Mouse (Mus musculus): Measurements from ENCODE around the gene Phlpp1.

The Phlpp1 gene

DNA sequence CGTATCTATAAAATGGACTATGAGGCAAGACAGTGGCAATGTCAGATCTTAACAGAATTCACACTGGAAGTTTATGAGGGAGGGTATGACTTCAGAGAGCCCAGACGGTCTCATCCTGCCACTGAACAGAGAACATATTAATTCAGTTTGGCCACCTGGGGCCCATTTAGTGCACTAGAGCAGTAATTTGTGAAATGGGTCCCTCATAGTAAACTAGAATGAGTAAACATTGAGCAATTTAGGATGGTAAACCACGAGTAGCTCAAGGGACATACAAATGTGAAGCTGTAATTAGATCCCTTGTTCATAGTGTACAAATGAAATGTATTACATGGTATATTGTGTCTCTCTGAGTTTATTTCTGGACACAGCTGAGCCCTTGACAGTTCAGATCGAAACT is 3.6 kb upstream of the Phlpp1 start:
- no peak for DNase-seq

DNA sequence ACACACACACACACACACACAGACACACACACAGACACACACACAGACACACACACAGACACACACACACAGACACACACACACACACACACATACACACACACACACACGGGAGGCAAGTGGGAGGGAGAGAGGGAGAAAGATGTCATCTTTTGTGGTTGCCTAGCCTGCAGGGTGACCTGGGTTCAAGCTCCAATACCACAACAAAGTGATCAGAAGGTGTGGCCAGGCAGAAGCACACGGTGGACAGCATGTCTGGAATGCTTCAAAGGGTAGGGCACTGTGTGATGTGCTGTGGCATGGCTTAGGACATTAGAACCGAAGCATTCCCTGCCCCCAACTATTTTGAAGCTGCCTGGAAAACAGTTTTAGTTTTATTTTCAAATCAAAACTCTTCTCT is 2.8 kb upstream of the Phlpp1 start:
- no peak for DNase-seq

DNA sequence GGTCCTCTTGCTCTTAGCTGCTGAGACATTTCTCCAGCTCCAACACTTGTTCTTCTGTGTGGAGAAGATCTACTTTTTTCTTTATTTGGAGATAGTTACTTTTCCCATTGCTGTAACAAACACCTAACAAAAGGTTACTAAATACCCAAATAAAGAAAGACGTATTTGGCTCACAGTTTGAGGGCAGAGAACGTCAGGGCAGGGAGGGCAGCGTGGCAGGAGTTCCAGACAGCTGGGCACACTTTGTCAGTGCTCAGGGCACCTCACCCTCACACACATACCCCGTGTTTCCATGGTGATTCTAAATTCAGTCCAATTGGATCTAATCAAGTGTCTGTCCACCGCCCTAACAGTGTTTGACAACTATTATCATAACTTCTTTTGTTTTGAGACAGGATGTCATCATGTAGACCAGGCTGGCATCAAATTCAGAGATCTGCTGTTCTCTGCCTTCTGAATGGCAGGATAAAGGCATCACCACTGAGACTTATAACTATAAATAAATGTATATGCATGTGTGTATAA is 1.7 kb upstream of the Phlpp1 start:
- DNase-seq, result no peak

DNA sequence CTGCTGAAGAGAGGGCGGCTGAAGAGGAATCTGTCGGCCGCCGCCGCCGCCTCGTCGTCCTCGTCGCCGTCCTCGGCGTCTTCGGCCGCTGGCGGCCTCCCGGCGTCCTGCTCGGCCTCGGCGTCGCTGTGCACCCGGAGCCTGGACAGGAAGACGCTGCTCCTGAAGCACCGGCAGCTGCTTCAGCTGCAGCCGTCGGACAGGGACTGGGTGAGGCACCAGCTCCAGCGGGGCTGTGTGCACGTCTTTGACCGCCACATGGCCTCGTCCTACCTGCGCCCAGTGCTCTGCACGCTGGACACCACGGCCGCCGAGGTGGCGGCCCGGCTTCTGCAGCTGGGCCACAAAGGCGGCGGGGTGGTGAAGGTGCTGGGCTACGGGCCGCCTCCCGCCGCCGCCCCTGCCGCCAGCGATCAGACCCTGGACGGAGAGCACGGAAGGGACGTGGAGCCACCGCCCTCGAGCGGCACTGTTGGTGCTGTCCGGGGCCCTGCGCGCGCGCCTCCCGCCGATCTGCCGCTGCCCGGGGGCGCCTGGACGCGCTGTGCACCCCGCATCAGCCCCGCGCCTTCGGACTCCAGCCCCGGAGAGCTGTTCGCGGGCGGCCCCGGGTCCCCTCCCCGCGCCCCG is 864 bp downstream of the Phlpp1 start:
- peak; percentile 67 to 71 for DNase-seq

DNA sequence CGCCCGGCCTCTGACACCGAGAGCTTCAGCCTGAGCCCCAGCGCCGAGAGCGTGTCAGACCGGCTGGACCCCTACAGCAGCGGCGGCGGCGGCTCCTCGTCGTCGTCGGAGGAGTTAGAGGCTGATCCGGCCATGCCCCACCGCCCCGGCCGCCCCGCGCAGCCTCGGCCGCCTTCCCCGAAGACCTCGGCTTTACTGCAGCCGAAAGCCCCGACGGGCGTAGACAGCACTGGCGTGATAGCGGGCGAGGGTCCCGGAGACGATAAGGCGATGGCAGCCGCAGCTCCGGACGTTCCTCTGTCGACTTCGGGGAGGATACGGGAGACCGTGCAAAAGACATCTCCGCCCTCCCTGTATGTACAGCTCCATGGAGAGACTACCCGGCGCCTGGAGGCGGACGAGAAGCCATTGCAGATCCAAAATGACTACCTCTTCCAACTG is 1.4 kb downstream of the Phlpp1 start:
- peak; percentile 59 to 70 for DNase-seq

DNA sequence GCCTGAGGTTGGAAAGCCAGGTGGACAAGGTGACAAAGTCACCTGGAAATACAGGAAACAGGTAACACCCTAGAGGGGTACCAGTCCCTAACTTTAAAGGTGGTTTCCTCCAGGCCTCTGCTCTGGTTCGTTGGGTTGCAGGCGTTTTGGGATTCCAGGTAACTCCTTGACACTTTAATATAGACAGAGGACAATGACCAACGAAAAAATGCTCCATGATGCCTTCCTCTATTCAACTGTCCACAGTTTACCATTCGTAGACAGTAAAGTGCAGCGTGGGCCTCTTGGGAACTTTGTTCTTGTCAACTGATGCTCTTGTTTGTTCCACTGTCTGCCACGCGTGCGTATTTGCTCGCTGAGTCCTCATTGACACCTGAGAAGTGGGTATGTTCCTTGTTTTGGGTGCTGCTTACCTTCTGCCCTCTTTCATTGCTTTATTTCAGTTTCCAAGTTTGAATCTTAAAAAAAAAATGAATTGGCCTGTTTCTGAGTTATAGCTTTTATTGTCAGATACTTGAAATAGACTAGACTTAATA is 2.1 kb downstream of the Phlpp1 start:
- peak in 1 of 2 experiments; percentile 18 for DNase-seq

DNA sequence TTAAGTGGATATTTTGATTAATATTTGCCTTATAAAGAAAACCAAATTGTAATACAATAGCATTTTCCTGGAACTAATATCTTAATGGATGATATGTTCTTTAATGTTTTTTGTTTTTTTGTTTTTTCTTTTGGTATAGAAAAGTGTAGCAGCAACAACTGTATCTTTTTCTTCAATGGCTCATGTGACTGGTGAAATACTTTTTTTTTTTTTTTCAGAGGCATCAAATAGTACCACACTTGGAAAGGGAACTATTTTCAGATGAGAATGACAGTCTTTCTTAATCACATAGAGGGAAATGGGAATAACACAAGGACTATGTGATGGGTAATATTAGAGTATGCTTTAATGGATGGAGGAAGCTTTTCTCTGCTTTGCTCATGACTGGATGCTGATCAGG is 3.0 kb downstream of the Phlpp1 start:
- no peak for DNase-seq

DNA sequence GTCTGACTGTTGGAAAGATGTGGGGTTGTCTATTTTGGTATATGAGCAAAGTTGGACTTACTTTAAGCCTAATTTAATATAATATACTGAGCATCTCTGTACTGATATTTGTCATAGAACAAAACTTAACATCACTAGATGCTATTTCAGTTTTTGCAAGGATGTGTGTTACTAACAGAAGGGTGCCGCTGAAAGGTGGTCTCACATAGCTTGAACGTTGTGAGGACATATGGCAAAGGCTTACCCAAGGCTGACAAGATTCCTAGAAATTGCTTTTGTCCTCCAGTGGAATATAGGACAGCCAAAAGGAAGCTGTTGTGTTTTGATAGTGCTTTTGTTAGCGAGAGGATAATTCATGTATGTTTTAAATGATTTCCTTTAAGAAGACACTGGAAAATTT is 3.8 kb downstream of the Phlpp1 start:
- DNase-seq, result no peak

DNA sequence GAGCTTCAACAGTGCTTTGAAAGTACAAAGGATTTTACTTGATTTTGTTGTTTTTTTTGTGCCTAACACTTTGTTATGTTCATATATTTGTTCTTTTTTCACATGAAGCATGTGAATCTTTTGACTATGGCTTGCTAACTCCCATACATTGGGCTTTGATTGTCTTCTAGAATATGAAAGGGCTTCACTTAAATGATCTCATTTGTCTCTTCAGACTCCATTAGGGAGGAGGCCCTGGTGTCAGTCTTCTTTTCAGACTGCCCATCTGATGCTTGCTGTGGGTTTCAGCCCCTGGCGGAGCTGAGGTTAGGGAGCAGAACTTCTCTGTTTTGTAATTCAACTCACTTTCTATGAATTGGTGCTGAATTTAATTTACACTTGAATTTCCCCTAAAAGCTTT is 5.2 kb downstream of the Phlpp1 start:
- DNase-seq, result no peak

DNA sequence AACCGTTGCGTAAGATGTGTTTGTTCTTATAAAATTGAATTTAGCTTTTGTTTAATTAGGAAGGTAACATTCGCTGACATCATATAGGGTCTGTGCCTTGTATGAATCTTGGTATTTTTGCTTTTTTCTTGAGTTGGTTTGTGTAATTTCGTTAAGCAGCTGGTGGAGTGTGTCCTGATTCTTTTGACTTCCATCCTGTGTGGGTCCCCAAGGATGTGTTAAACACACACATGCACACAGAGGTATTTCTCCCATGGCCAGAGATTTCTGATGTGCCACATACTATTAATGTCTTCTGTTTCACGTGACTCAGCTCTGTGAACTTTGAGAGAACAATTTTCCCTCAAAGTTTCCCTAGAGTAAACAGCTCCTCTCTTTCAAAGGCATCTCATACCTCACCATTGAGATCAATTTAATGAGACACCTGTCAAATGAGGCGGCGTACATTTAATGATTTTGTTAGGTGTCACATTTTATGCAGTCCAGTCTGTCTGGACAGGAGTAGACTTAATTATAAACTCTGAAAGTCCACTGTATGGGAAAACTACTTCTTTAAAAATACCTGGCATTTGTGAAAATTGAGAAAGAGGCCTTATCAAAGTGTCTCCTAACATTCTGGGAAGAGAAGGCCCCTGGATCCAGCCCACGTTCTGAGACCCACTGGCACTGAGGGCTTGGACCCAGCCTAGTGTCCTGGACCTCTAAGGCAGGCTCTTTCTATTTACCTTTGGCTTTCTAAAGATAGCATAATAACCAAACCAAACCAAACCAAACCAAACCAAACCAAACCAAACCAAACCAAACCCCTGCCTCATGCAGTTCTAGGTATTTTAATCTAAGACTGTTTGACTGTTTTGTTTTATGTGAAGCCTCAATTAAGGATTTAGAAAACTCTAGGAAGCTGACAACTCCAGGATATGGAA is 6.6 kb downstream of the Phlpp1 start:
- DNase-seq, result no peak

DNA sequence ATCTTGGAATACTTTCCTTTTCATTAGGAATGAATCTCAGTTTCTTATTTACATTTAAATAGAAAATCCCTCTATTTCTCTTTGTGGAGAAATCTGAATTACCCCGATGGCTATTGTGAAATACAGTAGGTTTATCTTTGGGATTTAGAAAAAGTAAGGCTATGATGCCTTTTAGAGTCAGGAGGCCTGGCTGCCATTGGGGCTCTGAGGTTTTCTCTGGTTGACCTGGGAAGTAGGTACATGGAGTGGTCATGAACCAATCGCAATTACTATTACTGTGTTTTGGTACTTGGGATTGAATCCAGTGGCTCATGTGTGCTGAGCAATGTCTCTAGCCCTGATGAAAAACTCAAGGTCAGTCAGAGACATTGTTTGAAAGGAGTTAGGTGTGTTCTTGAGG is 12.1 kb downstream of the Phlpp1 start:
- no peak for DNase-seq

DNA sequence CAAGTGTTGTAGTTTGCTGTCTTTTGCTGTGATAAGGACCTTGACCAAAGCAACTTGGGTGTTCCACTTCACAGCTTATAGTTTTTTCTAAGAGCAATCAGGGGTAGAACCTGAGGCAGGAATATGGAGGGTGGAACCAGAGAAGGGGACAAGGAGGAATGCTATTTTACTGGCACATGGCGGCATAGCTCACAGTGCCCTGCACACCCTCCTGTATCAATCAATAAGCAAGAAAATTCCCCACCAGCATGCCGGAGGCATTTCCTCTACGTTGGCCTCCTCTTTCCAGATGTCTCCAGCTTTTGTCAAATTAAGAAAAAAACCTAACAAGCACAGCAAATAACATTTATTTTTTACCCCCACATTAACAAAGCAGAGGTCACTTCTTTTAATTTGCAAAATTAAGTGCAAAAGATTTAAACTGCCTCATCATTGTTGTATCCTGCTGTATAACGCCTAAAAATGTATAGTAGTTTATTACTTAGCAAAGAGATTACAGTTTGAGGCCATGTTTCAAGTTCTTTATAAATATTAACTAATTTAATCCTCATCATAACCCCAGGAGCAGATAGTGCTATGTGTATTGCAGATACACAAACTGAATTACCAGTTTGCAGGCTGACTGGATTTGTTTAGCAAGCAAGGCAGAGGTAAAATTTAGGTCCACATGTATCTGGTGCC is 13.4 kb downstream of the Phlpp1 start:
- no peak for DNase-seq

DNA sequence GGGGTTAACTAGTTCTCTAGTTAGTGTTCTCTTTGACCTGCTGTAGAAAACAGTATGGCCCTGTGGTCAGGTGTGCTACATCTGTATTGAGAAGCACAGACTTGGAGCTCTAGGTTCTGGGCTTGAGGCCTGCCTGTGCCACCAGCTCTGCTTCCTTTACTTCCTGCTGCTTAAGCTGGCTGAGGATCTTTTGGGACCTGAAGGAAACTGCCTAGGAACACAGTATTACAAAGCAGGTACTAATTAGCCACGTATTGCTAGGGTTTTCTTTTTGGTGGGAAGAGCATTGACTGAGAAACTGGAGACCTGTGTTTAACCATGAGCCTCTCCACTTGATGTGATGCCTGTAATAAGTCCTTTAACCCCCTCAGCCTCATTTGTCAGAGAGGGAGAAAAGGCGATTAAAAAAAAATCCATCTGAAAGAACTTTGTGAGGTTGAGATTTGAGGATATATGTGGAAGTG is 13.9 kb downstream of the Phlpp1 start:
- DNase-seq, result no peak

DNA sequence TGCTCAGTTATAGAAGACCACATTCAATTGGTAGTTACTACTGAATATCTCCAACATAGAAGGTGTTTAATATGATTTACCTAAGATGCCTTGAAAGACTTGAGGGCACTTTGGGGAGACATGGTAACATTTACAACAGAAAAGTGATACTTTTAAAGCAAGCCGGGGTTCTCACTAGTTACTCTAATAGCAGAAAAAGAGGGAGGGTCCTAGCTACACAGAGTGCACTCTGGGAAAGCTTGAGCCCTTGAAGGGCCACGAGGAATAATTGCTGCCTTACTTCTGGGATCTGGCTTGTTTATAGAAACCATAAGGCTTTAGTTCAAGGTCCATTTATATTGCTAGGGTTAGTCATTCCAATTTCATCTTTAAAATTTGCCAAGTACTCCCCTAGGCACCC is 14.5 kb downstream of the Phlpp1 start:
- DNase-seq, result no peak

DNA sequence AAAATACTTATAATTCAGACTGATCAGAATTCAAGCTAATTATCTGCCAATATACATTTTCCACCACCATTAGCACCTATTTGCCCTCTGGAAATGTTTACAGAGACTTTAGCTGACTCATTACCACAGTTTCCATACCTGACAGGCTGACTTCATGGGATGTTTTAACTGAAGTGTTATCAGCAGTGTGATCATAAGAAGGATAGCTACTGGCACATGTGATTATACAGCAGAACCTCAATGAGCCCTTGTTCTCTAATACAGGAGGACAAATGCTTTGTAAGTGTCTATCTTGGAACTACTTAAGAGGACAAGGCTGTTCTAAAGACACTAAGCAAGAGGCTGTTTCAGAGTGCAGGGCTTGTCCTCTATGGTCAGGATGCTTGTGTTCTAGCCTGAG is 15.9 kb downstream of the Phlpp1 start:
- DNase-seq, result no peak

DNA sequence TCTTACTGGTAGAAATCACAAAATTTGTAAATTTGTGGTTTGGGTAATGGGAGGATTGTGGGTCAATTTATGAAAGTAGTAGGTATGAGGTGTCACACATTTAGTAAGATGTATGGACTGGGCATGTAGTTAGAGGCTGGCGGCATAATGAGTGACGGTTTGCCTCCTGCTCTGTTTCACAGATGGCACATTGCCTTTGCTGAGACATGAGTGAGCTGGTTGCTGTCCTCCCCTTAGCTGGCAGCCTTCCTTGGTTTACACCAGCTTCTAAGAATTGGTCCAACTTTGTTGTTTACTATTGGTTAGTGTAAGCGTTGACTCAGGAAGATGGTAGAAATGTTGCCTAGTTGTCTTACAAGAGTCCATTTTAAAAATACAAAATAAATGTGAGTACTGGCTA is 17.2 kb downstream of the Phlpp1 start:
- DNase-seq, result peak; percentile 57 to 59

DNA sequence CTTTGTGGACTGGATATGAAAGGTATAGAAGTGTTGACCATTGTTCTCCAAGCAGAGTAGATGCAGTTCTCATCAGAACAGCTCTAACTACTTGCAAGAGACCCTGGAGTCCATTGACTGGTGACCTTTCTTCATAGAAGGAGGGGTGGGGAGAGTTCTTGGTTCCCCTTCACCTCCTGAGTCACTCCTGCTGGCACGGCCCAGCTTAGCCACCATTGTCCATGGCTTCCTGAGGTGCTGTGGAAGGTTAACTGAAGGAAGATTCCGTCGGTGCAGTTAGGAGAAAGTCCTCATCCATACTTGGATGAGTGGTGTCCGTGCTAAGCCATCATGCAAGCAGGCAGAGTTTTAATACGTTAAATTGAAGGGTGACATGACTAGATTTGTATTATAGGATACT is 17.8 kb downstream of the Phlpp1 start:
- DNase-seq, result no peak

DNA sequence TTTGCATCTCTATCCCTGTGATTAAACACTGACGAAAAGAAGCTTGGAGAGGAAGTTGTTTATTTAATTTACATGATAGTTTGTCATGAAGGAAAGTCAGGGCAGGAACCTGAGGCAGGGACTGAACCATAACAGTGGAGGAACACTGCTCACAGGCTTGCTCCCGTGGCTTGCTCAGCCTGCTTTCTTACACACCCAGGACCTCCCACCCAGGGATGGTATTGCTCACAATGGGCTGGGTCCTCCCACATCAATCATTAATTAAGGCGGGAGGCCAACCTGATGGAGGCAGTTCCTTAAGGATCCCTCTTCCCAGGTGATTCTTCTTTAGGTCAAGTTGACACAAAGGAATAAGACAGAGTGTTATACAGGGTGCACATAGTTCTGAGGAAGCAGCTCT is 19.1 kb downstream of the Phlpp1 start:
- DNase-seq, result no peak

DNA sequence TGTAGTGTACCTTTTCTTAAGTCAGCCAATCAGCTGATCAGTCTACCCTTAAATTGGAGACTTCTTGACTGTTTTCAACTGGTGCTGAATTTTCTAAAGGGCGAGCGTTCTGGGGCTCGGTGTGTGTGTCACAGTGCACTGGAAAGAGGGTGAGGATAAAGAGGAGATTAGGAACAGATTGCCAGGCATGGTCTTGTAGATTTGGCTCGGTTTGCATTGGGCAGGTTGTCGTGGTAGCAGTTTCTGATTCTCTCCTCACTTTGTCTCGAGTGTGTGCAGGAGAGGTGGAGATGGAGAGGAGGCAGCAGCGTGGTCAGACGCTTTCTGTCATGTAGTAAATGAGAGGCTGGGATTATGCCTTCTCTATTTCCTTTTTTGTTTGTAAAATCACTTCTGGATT is 20.3 kb downstream of the Phlpp1 start:
- peak; percentile 49 for DNase-seq

DNA sequence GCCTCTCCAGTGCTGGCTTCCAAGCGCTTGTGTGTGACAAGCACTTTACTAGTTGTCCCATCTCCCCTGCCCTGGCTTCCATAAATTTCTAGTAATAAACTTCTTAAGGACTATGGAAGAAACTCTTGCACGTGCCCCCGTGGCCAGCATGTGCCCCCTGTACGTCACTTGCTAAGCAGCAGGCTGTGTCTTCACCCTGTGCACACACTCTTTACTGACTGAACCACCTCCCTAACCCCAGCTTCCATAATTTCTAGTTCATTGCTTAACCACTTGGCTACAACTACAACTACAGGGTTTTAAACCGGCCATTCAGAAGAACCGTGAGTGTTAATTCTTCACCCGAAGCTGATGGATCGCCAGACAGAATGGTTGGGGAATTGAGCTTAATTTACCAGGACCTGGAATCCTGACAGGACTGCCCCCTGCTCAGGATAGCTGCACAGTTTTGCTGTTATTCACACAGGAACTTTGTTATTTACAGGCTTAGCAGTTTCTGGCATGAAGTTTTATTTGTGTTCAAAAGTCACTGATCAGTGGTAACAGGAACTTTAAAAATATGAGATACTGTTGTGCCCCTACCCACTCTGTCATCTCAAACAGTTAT is 21.4 kb downstream of the Phlpp1 start:
- DNase-seq, result no peak

DNA sequence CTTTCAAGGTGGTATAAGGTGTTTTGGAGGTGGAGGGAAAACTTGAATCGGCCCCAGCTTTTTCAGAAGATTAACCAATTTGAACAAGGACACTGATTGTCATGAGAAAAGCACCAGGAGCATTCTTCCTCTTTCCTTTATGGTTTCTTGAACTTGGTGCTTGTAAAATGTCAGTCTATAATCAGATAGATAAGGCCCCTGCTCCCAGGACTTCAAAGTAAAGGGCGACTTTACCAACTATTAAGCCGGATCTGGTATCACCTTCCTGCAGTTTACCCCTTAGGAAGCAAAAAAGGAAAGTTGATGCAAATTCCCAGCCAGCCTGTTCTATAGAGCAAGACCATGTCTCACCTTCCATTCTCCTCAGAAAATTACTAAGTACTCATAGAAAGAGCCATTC is 21.9 kb downstream of the Phlpp1 start:
- DNase-seq, result no peak

DNA sequence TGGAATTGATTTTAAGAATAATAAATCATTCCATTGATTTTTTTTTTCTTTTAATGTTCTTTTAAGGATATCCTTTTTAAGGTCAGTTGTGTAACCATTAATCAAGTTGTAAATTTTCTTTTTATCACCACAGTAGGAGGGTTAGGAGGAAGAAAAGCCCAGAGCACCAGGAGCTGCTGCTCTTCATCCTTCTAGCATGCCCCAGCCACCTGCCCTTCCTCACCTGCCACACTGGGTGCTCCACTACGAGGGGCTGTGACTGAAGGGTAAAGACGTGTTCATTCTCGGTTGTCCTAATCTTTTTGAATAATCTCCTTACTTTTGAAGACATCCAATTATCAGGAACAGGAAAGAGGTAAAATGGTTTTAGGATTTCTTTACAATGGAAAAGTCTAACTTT is 22.7 kb downstream of the Phlpp1 start:
- no peak for DNase-seq

DNA sequence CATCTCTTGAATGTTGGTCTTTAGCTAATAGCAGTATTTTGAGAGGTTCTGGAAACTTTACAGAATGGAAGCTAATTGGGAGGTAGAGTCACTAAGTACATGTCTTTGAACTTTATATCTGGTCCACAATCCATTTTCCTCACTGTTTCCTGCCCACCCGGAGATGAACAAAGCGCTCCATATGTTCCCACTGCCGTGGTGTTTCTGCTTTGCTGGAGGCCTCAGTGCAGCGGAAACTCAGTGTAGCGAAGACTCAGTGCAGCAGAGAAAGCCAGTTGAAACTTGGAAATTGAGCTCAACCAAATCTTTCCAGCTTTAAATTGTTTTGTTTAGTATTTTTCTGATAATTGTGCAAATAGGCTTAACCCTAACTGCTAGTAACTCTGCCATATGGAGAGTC is 26.4 kb downstream of the Phlpp1 start:
- peak in 1 of 2 experiments; percentile 13 for DNase-seq
